Mouse (Mus musculus) effector memory CD4-positive, alpha-beta T cell, adult 5 months (primary cell): ENCODE measurements around the gene Uba5. TPM values are rescaled to one million over a fixed set of nuclear protein-coding genes. Genes with fewer than 3 reads are reported as not detected.

Source experiments
- polyA plus RNA-seq: library from polyadenylated mRNA; unstranded; fragments of 100-300 nt; shearing (Covaris generic); gene quantifications from one replicate; pipeline ENCODE4 v1.2.1, GENCODE M21; 2017

Uba5 gene
- 28.6 TPM for polyA plus RNA-seq

DNA sequence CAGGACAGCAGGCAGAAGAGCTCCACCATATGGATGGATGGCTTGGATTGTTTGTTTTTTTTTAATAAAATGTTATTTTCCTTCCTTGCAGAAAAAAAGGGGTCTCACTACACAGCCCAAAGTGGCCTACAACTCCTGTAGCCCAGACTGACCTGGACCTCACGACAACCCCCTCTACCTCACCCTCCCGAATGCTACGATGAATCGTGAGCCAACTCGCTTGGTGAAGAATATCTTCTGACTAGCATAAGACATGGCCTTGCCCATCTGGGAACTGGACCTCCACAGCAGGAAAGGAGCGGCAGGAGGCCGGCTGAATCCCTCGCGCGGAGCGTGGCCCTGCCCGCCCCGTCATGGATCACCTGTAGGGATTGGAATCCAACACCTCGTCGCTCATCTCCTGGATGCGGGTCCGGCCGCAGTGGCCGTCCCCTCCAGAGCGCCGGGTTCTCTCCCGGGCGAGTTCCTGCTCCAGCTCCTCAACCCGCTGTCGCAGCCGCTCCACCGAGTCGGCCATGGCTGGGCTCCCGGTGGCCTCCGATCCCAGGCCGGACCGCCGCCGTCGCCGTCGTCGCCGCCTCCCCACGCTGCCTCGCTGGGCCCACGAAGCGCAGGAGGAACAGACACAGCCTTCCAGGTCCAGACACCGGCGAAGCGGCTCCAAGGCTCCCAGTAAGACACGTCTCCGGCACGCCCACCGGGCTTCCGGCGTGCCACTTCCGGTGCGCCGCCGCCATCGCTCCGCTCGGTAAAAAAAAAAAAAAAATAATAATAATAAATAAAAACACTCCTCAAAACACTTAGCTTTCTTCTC, at the start of gene Uba5:
Gene Uba5 (minus strand): TSS at position 705 of the 814 bp plus-strand sequence.

DNA sequence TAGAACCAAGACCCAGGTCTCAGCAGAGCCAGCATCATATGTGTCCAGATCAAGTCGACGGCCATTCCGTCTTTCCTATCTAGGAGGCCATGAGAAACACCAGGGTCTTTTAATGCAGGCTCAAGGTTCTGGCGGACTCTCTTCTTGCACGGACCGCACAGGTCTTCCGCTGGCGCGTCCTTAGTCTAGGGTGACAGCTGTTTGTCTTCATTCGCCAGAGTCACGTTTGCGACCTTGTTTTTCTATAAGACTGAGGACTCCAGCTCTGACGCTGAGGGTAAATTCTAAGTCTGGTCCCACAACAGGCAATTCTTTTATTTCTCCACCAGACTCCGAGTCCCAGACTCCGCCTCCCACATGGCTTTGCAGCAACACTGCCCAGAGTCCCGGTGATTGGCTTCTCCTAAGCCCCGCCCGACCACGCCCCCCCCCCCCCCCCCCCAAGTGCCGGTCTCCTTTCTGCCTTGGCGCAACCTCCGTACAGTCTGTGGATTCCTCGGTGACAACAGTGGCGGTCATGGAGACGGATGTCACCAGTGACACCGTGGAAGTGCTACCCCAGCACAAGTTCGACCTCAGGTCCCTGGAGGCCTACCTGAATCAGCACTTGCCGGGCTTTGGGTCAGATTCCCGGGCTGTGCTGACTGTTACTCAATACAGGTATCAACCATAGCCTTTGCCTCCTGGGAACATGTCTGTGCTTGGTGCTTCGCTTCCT, 469 bp upstream of the Uba5 start, which contains the start of gene Acad11:
Gene Acad11 (plus strand): TSS at position 134 of the 718 bp plus-strand sequence.

DNA sequence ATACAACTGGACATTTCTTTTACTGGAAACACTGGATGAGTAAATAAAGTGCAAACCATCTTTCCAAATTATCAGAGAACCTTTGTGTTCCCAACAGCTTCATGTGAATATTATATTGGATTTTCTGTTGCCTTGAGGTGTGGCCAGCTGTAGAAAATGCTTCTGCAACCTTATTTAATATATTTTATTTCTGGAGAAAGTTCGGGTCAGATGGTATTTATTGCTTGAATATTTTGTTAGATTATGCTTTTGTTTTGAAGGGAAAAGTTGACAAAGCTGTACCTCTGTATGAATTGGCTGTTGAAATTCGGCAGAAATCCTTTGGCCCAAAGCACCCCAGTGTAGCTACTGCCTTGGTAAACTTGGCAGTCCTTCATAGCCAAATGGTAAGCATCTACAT, 22.6 kb downstream of the Uba5 start, which contains the start of gene Gm28305:
Gene Gm28305 (plus strand): TSS at position 301 of the 400 bp plus-strand sequence.

DNA sequence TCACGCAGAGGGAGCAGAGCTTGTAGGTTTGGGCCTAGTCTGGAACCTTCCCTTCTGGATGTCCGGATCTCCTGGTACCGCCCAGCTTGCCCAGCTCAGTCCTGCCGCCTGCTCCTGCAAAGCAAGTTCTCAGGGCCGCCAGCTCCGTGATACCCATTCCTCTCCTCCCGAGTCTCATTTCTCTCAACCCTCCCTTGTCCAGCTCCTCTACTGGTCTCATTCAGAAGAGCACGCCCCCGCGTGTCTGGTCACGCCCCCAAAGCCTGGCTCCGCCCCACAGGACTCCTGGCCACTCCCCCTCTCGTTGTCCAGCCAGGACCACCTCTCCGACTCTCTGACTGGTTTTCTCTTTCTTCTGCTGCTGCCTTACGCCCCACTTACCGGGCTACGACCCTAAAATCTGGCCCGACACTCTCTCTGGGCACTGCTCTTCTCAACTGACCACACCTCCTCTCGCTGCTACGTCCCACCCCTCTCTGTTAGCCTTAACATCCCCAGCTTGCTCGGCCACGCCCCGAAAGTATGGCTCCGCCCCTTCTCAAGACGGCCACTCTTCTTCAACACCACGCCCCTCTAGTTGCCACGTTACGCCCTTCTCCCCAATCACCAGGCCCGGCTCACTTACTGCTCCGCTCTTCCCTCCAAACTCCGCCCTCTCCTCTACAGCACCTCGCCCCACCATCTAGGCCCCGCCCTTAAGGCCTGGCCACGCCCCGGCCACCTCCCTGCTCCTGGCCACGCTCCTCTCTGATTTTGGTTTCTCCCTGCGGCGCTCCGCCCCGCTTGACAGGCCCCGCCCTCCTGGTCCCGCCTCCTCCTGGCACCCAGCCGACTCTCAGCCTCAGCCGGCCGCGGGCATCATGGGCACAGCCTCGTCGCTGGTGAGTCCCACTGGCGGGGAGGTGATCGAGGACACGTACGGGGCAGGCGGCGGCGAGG, 60.7 kb downstream of the Uba5 start, which contains the start of gene Nphp3:
Gene Nphp3 (plus strand): TSS at position 624 of the 939 bp plus-strand sequence.

Other genes with a start within 250 kb of the Uba5 start
- gene Nphp3, start 60.6 kb downstream of the Uba5 start, polyA plus RNA-seq: 2.8 TPM
- not detected for gene Gm28305, start 22.5 kb downstream of the Uba5 start, polyA plus RNA-seq
- gene Acad11, start 243 bp upstream of the Uba5 start, polyA plus RNA-seq: 5.2 TPM
- not detected for gene Ackr4, start 63.8 kb upstream of the Uba5 start, polyA plus RNA-seq
- 57.3 TPM for gene Dnajc13, start 199.8 kb upstream of the Uba5 start, polyA plus RNA-seq